In the genomic region with DNA sequence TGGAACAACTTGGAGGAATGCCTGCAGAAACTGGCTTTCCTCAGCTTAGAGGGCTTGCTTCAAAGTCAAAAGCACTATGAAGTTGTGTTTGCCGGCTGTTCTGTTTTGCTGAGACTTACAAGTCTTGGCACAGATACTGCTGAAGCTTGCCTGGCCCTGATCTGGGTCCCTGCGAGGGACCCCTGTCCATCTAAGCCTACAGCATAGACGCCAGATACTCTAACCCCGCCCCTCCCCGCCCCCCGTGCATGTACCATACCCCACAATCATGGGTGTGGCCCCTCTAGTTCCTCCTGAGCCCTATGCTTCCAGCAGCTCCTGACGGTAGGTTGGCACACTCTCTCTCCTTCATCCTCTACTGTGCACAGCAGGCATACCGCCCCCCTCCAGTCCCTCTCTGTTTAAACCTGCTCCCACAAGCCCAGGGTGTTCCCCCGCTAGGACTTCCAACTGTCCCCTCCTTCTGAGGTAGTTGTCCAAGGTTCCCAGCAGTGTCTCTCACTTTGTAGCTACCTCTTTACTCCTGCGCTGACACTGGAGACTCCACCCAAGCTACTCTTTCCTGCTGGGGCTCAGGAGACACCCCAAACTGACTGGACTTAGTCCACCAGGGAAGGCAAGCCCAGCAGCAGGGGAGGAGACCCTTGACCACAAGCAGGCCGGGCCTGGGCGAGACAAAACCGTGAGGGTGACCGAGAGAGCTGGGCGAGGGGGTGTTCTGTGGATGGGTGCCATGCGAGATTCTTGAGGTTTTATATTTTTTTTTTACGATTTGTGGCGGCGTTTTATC, we compare ENCODE assay signal across 8 mouse cellular contexts. TPM values are rescaled to one million over a fixed set of nuclear protein-coding genes. Genes with fewer than 3 reads are reported as not detected.
DNase-seq lines count a peak whose midpoint lies in the region; ATAC-seq and TF ChIP-seq lines count a peak whose summit lies in the region.

No protein-coding gene starts in this region.

- 17% methylated on average over 19 of the region's 19 CpGs for WGBS in kidney, embryonic 15.5 days
- 15% methylated on average over 19 of the region's 19 CpGs for WGBS in hindbrain, embryonic 15.5 days
- 14% methylated on average over 19 of the region's 19 CpGs for WGBS in midbrain, embryonic 15.5 days

- no peak overlapping the region for H3K27ac ChIP-seq in kidney, embryonic 15.5 days
- H3K27ac ChIP-seq in hindbrain, embryonic 15.5 days (replicated peaks): peak overlapping the region; percentile 41
- H3K27ac ChIP-seq in midbrain, embryonic 15.5 days: peak overlapping the region; percentile 3

- ATAC-seq in kidney, embryonic 15.5 days (replicated peaks; ENCODE audit: low FRiP score): no peak
- ATAC-seq in hindbrain, embryonic 15.5 days (ENCODE audit: low FRiP score, low read depth): peak; percentile 14; the same call in 1 of the 2 replicates
- peak; percentile 22; the same call in 1 of the 2 replicates for ATAC-seq in midbrain, embryonic 15.5 days (replicated peaks)

- H3K9me3 ChIP-seq in kidney, embryonic 15.5 days (replicated peaks): no peaks in the 10 kb centered on the region
- H3K9me3 ChIP-seq in hindbrain, embryonic 15.5 days: no peaks in the 10 kb centered on the region
- no peaks in the 10 kb centered on the region for H3K9me3 ChIP-seq in midbrain, embryonic 15.5 days

- no peak for TF ChIP-seq CTCF in brain, embryonic 14.5 days (IDR thresholded peaks at IDR 0.05; ENCODE audit: borderline replicate concordance, extremely low read depth, insufficient read depth, insufficient read length)

- intact Hi-C loops in left cerebral cortex, postnatal 10 days (cut with DNase I): loop anchor here (1.0 to 5.0 kb wide), 4 partner anchors 102 to 278 kb away; no protein-coding TSS in a partner anchor

- H3K4me2 ChIP-seq in kidney, embryonic 15.5 days: peak overlapping the region; percentile 94
- H3K4me2 ChIP-seq in hindbrain, embryonic 15.5 days: peak overlapping the region; percentile 84
- H3K4me2 ChIP-seq in midbrain, embryonic 15.5 days: peak overlapping the region; percentile 95

- peak overlapping the region; percentile 51 for H3K4me3 ChIP-seq in kidney, embryonic 15.5 days (replicated peaks)
- peak overlapping the region; percentile 50 for H3K4me3 ChIP-seq in hindbrain, embryonic 15.5 days
- H3K4me3 ChIP-seq in midbrain, embryonic 15.5 days: peak overlapping the region; percentile 57

- H3K9ac ChIP-seq in kidney, embryonic 15.5 days: no peak overlapping the region
- no peak overlapping the region for H3K9ac ChIP-seq in hindbrain, embryonic 15.5 days
- peak overlapping the region; percentile 84; the same call in 1 of the 2 replicates for H3K9ac ChIP-seq in midbrain, embryonic 15.5 days

- H3K4me1 ChIP-seq in kidney, embryonic 15.5 days: peaks cover 22% of the 10 kb centered on the region
- H3K4me1 ChIP-seq in hindbrain, embryonic 15.5 days (replicated peaks): peaks cover 51% of the 10 kb centered on the region
- H3K4me1 ChIP-seq in midbrain, embryonic 15.5 days: peaks cover 51% of the 10 kb centered on the region

- no peaks in the 10 kb centered on the region for H3K36me3 ChIP-seq in kidney, embryonic 15.5 days
- H3K36me3 ChIP-seq in hindbrain, embryonic 15.5 days: no peaks in the 10 kb centered on the region
- no peaks in the 10 kb centered on the region for H3K36me3 ChIP-seq in midbrain, embryonic 15.5 days (replicated peaks)

- peaks cover 25% of the 10 kb centered on the region for H3K27me3 ChIP-seq in kidney, embryonic 15.5 days
- no peaks in the 10 kb centered on the region for H3K27me3 ChIP-seq in hindbrain, embryonic 15.5 days
- H3K27me3 ChIP-seq in midbrain, embryonic 15.5 days (replicated peaks): no peaks in the 10 kb centered on the region

- TF ChIP-seq POLR2A in brain, embryonic 14.5 days (IDR thresholded peaks at IDR 0.05; ENCODE audit: borderline replicate concordance, extremely low read depth, insufficient read depth, insufficient read length, poor library complexity, severe bottlenecking): no peak

- DNase-seq in kidney, postnatal 25 days: no peak
- peak; percentile 52 for DNase-seq in brain, embryonic 14.5 days (ENCODE audit: low read depth)
- DNase-seq in thymus, postnatal 10 days (ENCODE audit: low spot score in 2 of 2): no peak
- no peak for DNase-seq in left cerebral cortex, postnatal 10 days (ENCODE audit: extremely low spot score in 1 of 2, low spot score in 2 of 2)
- no peak for DNase-seq in embryo, embryonic 10.5 days (ENCODE audit: low spot score)

RNA-seq across cellular contexts. Expression of a gene that starts 12.1 kb away (rescaled TPM):
- 15.0 and 16.9 TPM in 2 replicates for polyA plus RNA-seq in kidney, embryonic 15.5 days (2015; fragmentation: Nextera tagmentation; extraction: Ambion mirVana)
- 223 and 383 TPM in 2 replicates for polyA plus RNA-seq in brain, embryonic 14.5 days (2012; rRNA removed)
- 343 and 372 TPM in 2 replicates for polyA plus RNA-seq in hindbrain, embryonic 15.5 days (2015; fragmentation: Nextera tagmentation; extraction: Ambion mirVana)
- 322 and 328 TPM in 2 replicates for polyA plus RNA-seq in midbrain, embryonic 15.5 days (2015; fragmentation: Nextera tagmentation; extraction: Ambion mirVana)
- total RNA-seq in left cerebral cortex, postnatal 10 days (2021): 100 to 1,000 TPM; 821 to 879 TPM

Comparison
In these comparisons a context has a peak if more than half of its experiments do, and no peak if none do; other contexts are left out.
1. RNA of a gene that starts 12.1 kb away (polyA plus RNA-seq): 223 to 383 TPM in brain, embryonic 14.5 days, 343 to 372 TPM in hindbrain, embryonic 15.5 days and 322 to 328 TPM in midbrain, embryonic 15.5 days; 15.0 to 16.9 TPM in kidney, embryonic 15.5 days; every median in the first group is over 10 times any median in the second.
2. Peak in every context shown above with its lines, with median percentiles within 50 percentile points of each other: H3K4me2 ChIP-seq and H3K4me3 ChIP-seq.